Mouse (Mus musculus): ENCODE results near the gene Bcl2l12.

- TF ChIP-seq TAL1 (IDR thresholded peaks at IDR 0.05; ENCODE audit: low read length): no peak
- no peak for TF ChIP-seq GATA1 (IDR thresholded peaks at IDR 0.05; ENCODE audit: low read length)
Measured at GRCm38 (mm10) chr7:44983085-44983484, 15.4 kb downstream of the Bcl2l12 start.
